8 mouse cellular contexts compared by ENCODE assay signal in genomic region chr9:35211573-35212511, GRCm38 (mm10). TPM values are rescaled to one million over a fixed set of nuclear protein-coding genes. Genes with fewer than 3 reads are reported as not detected.
A peak's percentile ranks its signal among the peaks of the same experiment; 100 is the strongest.
DNase-seq lines count a peak whose midpoint lies in the region; ATAC-seq and TF ChIP-seq lines count a peak whose summit lies in the region.

No protein-coding gene starts in this region.

- H3K9ac ChIP-seq in kidney, embryonic 16.5 days (replicated peaks; ENCODE audit: low read length) = peak overlapping the region; percentile 80
- peak overlapping the region; percentile 94 for H3K9ac ChIP-seq in heart, postnatal 0 days (replicated peaks; ENCODE audit: low read depth, low read length)

- H3K79me2 ChIP-seq in macrophage (ENCODE audit: inconsistent target) = peaks cover 23% of the 10 kb centered on the region

- H3K4me3 ChIP-seq in kidney, embryonic 16.5 days (ENCODE audit: low read length) = peak overlapping the region; percentile 97
- H3K4me3 ChIP-seq in brown adipose tissue, adult 24 weeks (ENCODE audit: insufficient read depth, low read depth, low read length) = peak overlapping the region; percentile 80
- H3K4me3 ChIP-seq in heart, postnatal 0 days (ENCODE audit: low read depth, low read length) = peak overlapping the region; percentile 99
- H3K4me3 ChIP-seq in macrophage (ENCODE audit: inconsistent target) = peak overlapping the region; percentile 100

- H3K27ac ChIP-seq in kidney, embryonic 16.5 days (ENCODE audit: low read length) = peak overlapping the region; percentile 73
- H3K27ac ChIP-seq in brown adipose tissue, adult 24 weeks (replicated peaks; ENCODE audit: low read depth, low read length) = peak overlapping the region; percentile 86
- peak overlapping the region; percentile 88 for H3K27ac ChIP-seq in heart, postnatal 0 days (ENCODE audit: low read depth)
- H3K27ac ChIP-seq in macrophage = peak overlapping the region; percentile 83

- intact Hi-C loops in left cerebral cortex, postnatal 36 days (cut with DNase I) = loop anchor here (2.0 kb wide), 1 partner anchor 55 kb away; the partner anchor contains the start of genes Fam118b and Rpusd4

- peak overlapping the region; percentile 93 for H3K4me2 ChIP-seq in kidney, embryonic 16.5 days (replicated peaks; ENCODE audit: low read depth, low read length)
- peak overlapping the region; percentile 92 for H3K4me2 ChIP-seq in heart, postnatal 0 days (ENCODE audit: low read depth, low read length)

- DNase-seq in kidney, adult 18-20 months = no peak
- no peak for DNase-seq in heart, postnatal 0 days (ENCODE audit: low spot score)
- DNase-seq in urinary bladder, postnatal 4 days (ENCODE audit: low spot score in 2 of 2) = no peak
- no peak for DNase-seq in left cerebral cortex, postnatal 36 days (ENCODE audit: low spot score in 2 of 2)
- no peak for DNase-seq in T-cell, adult 2 months (ENCODE audit: low spot score)

- H3K36me3 ChIP-seq in kidney, embryonic 16.5 days (ENCODE audit: insufficient read depth, low read length) = peaks cover 50% of the 10 kb centered on the region
- peaks cover 59% of the 10 kb centered on the region for H3K36me3 ChIP-seq in heart, postnatal 0 days (replicated peaks; ENCODE audit: control insufficient read depth, insufficient read depth, low read length)
- peaks cover 65% of the 10 kb centered on the region for H3K36me3 ChIP-seq in macrophage (ENCODE audit: inconsistent target)

- WGBS in kidney, embryonic 16.5 days = 30% methylated on average over 26 of the region's 26 CpGs
- 27% methylated on average over 26 of the region's 26 CpGs for WGBS in heart, postnatal 0 days
- WGBS in macrophage (ENCODE audit: missing documents) = 31% methylated on average over 26 of the region's 26 CpGs

- H3K9me3 ChIP-seq in kidney, embryonic 16.5 days (ENCODE audit: low read length) = no peaks in the 10 kb centered on the region
- H3K9me3 ChIP-seq in heart, postnatal 0 days (replicated peaks; ENCODE audit: control insufficient read depth, low read length) = no peaks in the 10 kb centered on the region

- H3K4me1 ChIP-seq in kidney, embryonic 16.5 days (ENCODE audit: insufficient read depth, low read length) = peaks cover 18% of the 10 kb centered on the region
- H3K4me1 ChIP-seq in brown adipose tissue, adult 24 weeks (ENCODE audit: control insufficient read depth, insufficient read depth, insufficient read length, low read length) = peaks cover 6% of the 10 kb centered on the region; the same call in 1 of the 2 replicates
- peaks cover 17% of the 10 kb centered on the region; the same call in 1 of the 2 replicates for H3K4me1 ChIP-seq in heart, postnatal 0 days (ENCODE audit: control insufficient read depth, insufficient read depth)

- no peak for TF ChIP-seq CTCF in heart, postnatal 0 days (IDR thresholded peaks at IDR 0.05; ENCODE audit: low read depth)

- no peaks in the 10 kb centered on the region for H3K27me3 ChIP-seq in kidney, embryonic 16.5 days (ENCODE audit: insufficient read depth, low read length)
- no peaks in the 10 kb centered on the region for H3K27me3 ChIP-seq in heart, postnatal 0 days (ENCODE audit: control insufficient read depth, insufficient read depth, low read length)

- peak; percentile 14; the same call in 1 of the 2 replicates for ATAC-seq in kidney, embryonic 16.5 days (ENCODE audit: low FRiP score, low TSS enrichment)
- ATAC-seq in heart, postnatal 0 days (ENCODE audit: insufficient read depth, low read depth) = no peak

- TF ChIP-seq EP300 in heart, postnatal 0 days (IDR thresholded peaks at IDR 0.05; ENCODE audit: low read depth) = no peak

RNA-seq across cellular contexts. Expression of gene Foxred1, which starts 1.0 kb away (rescaled TPM):
- polyA plus RNA-seq in kidney, embryonic 16.5 days (2015; fragmentation: Nextera tagmentation; extraction: Ambion mirVana) = 53.4 and 58.0 TPM in 2 replicates
- 95.2 and 117 TPM in 2 replicates for polyA plus RNA-seq in brown adipose tissue, adult 24 weeks (2012; ENCODE audit: insufficient read depth, insufficient read length, missing spikeins)
- total RNA-seq in heart, postnatal 0 days (2014; rRNA removed; ENCODE audit: low replicate concordance) = 88.0 and 91.5 TPM in 2 replicates
- 93.1 and 95.9 TPM in 2 replicates for polyA plus RNA-seq in heart, postnatal 0 days (2015; fragmentation: Nextera tagmentation; extraction: Ambion mirVana)
- total RNA-seq in macrophage (2018; cell fraction: chromatin; rRNA removed) = 100 to 1,000 TPM in 8 of 26 experiments, 10 to 100 TPM in 18; 20.0 to 119 (median 69.3) TPM
- total RNA-seq in macrophage (2018; cell fraction: cytosol; rRNA removed) = 10 to 100 TPM; 14.5 to 35.7 (median 22.1) TPM
- 10 to 100 TPM; 14.2 to 79.0 (median 48.1) TPM for total RNA-seq in macrophage (2018; cell fraction: nucleus; rRNA removed)
- 18.9 to 27.3 TPM (median 22.8 TPM) in 3 replicates for polyA plus RNA-seq in macrophage (2018)
- total RNA-seq in left cerebral cortex, postnatal 36 days (2021) = 10 to 100 TPM; 32.4 to 41.2 TPM

RNA-seq across cellular contexts. Expression of gene Tirap, which starts 11.8 kb away (rescaled TPM):
- 11.4 and 11.7 TPM in 2 replicates for polyA plus RNA-seq in kidney, embryonic 16.5 days (2015; fragmentation: Nextera tagmentation; extraction: Ambion mirVana)
- polyA plus RNA-seq in brown adipose tissue, adult 24 weeks (2012; ENCODE audit: insufficient read depth, insufficient read length, missing spikeins) = 2.8 and 5.9 TPM in 2 replicates
- 10.0 and 13.2 TPM in 2 replicates for total RNA-seq in heart, postnatal 0 days (2014; rRNA removed; ENCODE audit: low replicate concordance)
- polyA plus RNA-seq in heart, postnatal 0 days (2015; fragmentation: Nextera tagmentation; extraction: Ambion mirVana) = 5.5 TPM in 2 replicates
- total RNA-seq in macrophage (2018; cell fraction: chromatin; rRNA removed) = 10 to 100 TPM in 12 of 26 experiments, 1 to 10 TPM in 14; 1.4 to 28.7 (median 9.6) TPM
- total RNA-seq in macrophage (2018; cell fraction: cytosol; rRNA removed) = 10 to 100 TPM in 14 of 26 experiments, 1 to 10 TPM in 12; 5.7 to 15.0 (median 10.2) TPM
- total RNA-seq in macrophage (2018; cell fraction: nucleus; rRNA removed) = 10 to 100 TPM in 13 of 26 experiments, 1 to 10 TPM in 13; 3.0 to 24.6 (median 10.8) TPM
- polyA plus RNA-seq in macrophage (2018) = 8.9 to 11.6 TPM (median 10.0 TPM) in 3 replicates
- total RNA-seq in left cerebral cortex, postnatal 36 days (2021) = 1 to 10 TPM; 1.6 to 2.4 TPM

RNA-seq across cellular contexts. Expression of gene Srpr, which starts 11.9 kb away (rescaled TPM):
- polyA plus RNA-seq in kidney, embryonic 16.5 days (2015; fragmentation: Nextera tagmentation; extraction: Ambion mirVana) = 128 and 130 TPM in 2 replicates
- 50.6 and 71.3 TPM in 2 replicates for polyA plus RNA-seq in brown adipose tissue, adult 24 weeks (2012; ENCODE audit: insufficient read depth, insufficient read length, missing spikeins)
- total RNA-seq in heart, postnatal 0 days (2014; rRNA removed; ENCODE audit: low replicate concordance) = 39.0 and 77.8 TPM in 2 replicates
- polyA plus RNA-seq in heart, postnatal 0 days (2015; fragmentation: Nextera tagmentation; extraction: Ambion mirVana) = 90.3 and 90.9 TPM in 2 replicates
- 10 to 100 TPM; 26.6 to 66.1 (median 49.2) TPM for total RNA-seq in macrophage (2018; cell fraction: chromatin; rRNA removed)
- total RNA-seq in macrophage (2018; cell fraction: cytosol; rRNA removed) = 100 to 1,000 TPM in 2 of 26 experiments, 10 to 100 TPM in 24; 71.1 to 105 (median 84.6) TPM
- 10 to 100 TPM; 38.1 to 90.6 (median 64.9) TPM for total RNA-seq in macrophage (2018; cell fraction: nucleus; rRNA removed)
- 71.0 to 178 TPM (median 77.8 TPM) in 3 replicates for polyA plus RNA-seq in macrophage (2018)
- 10 to 100 TPM; 61.3 to 65.0 TPM for total RNA-seq in left cerebral cortex, postnatal 36 days (2021)

RNA-seq across cellular contexts. Expression of gene Dcps, which starts 36.0 kb away (rescaled TPM):
- 98.4 and 102 TPM in 2 replicates for polyA plus RNA-seq in kidney, embryonic 16.5 days (2015; fragmentation: Nextera tagmentation; extraction: Ambion mirVana)
- 12.6 and 17.4 TPM in 2 replicates for polyA plus RNA-seq in brown adipose tissue, adult 24 weeks (2012; ENCODE audit: insufficient read depth, insufficient read length, missing spikeins)
- total RNA-seq in heart, postnatal 0 days (2014; rRNA removed; ENCODE audit: low replicate concordance) = 36.4 and 54.8 TPM in 2 replicates
- 34.9 and 37.9 TPM in 2 replicates for polyA plus RNA-seq in heart, postnatal 0 days (2015; fragmentation: Nextera tagmentation; extraction: Ambion mirVana)
- total RNA-seq in macrophage (2018; cell fraction: chromatin; rRNA removed) = 10 to 100 TPM in 8 of 26 experiments, 1 to 10 TPM in 18; 1.2 to 21.5 (median 6.3) TPM
- 10 to 100 TPM; 12.9 to 22.9 (median 16.9) TPM for total RNA-seq in macrophage (2018; cell fraction: cytosol; rRNA removed)
- total RNA-seq in macrophage (2018; cell fraction: nucleus; rRNA removed) = 10 to 100 TPM in 4 of 26 experiments, 1 to 10 TPM in 22; 2.8 to 17.1 (median 7.0) TPM
- 19.9 to 24.5 TPM (median 20.4 TPM) in 3 replicates for polyA plus RNA-seq in macrophage (2018)
- 10 to 100 TPM; 16.4 to 16.7 TPM for total RNA-seq in left cerebral cortex, postnatal 36 days (2021)

RNA-seq across cellular contexts. Expression of gene Fam118b, which starts 55.8 kb away (rescaled TPM):
- 36.3 and 39.8 TPM in 2 replicates for polyA plus RNA-seq in kidney, embryonic 16.5 days (2015; fragmentation: Nextera tagmentation; extraction: Ambion mirVana)
- 10.7 and 19.9 TPM in 2 replicates for polyA plus RNA-seq in brown adipose tissue, adult 24 weeks (2012; ENCODE audit: insufficient read depth, insufficient read length, missing spikeins)
- total RNA-seq in heart, postnatal 0 days (2014; rRNA removed; ENCODE audit: low replicate concordance) = 8.8 and 19.7 TPM in 2 replicates
- 22.6 and 24.8 TPM in 2 replicates for polyA plus RNA-seq in heart, postnatal 0 days (2015; fragmentation: Nextera tagmentation; extraction: Ambion mirVana)
- 10 to 100 TPM; 20.3 to 80.2 (median 36.9) TPM for total RNA-seq in macrophage (2018; cell fraction: chromatin; rRNA removed)
- 10 to 100 TPM in 20 of 26 experiments, 1 to 10 TPM in 6; 8.4 to 22.1 (median 11.8) TPM for total RNA-seq in macrophage (2018; cell fraction: cytosol; rRNA removed)
- 10 to 100 TPM; 13.4 to 67.4 (median 23.6) TPM for total RNA-seq in macrophage (2018; cell fraction: nucleus; rRNA removed)
- 11.8 to 21.7 TPM (median 12.3 TPM) in 3 replicates for polyA plus RNA-seq in macrophage (2018)
- total RNA-seq in left cerebral cortex, postnatal 36 days (2021) = 10 to 100 TPM; 17.7 to 23.8 TPM
